Mouse (Mus musculus) CH12.LX (cell line): ENCODE data around the gene Zfp81. TPM values are rescaled to one million over a fixed set of nuclear protein-coding genes. Genes with fewer than 3 reads are reported as not detected.
"Not testable (repeated sequence)": the region's sequence is repeated elsewhere in the genome, so short reads cannot be mapped to it uniquely, and the experiment has no call there.

Experiments used
- DNase-seq: peaks from one replicate; pipeline ENCODE4 v3.0.0-alpha.2; 2013; ENCODE audit errors: extremely low read depth
- H3K27ac ChIP-seq: 2 replicates; pipeline ENCODE4 v1.5.1; 2012; ENCODE audit warnings: low read depth, mild to moderate bottlenecking, control low read depth, moderate library complexity; ENCODE audit not compliant: insufficient read depth
- H3K27me3 ChIP-seq: replicated peaks from 2 replicates; pipeline ENCODE3; 2012; ENCODE audit warnings: inconsistent platforms
- H3K36me3 ChIP-seq, 2 experiments: replicated peaks in 1 of 2; 2 replicates each; pipeline versions ENCODE3 to v1.6.1; 2012; ENCODE audit warnings: inconsistent platforms in 1 of 2, low read length in 1 of 2, mild to moderate bottlenecking in 1 of 2, mixed read lengths in 1 of 2, moderate library complexity in 1 of 2; ENCODE audit not compliant: control insufficient read depth in 1 of 2, insufficient read depth in 1 of 2
- H3K4me1 ChIP-seq, 2 experiments: 2 replicates each; pipeline ENCODE4 v1.6.1; 2012; ENCODE audit warnings: inconsistent platforms in 1 of 2, moderate library complexity in 1 of 2; ENCODE audit not compliant: insufficient read depth in 2 of 2, control insufficient read depth in 1 of 2
- H3K4me2 ChIP-seq: 2 replicates; pipeline ENCODE4 v1.6.1; 2012; ENCODE audit warnings: low read depth, mild to moderate bottlenecking, control low read depth; ENCODE audit not compliant: poor library complexity, insufficient read depth, severe bottlenecking
- H3K4me3 ChIP-seq, 3 experiments: fragments of 150-350 bp in 1 of 3; sonication (generic) in 1 of 3; replicated peaks in 1 of 3; 2 replicates each; pipeline versions ENCODE3 to v1.5.1; 2011 to 2012; ENCODE audit warnings: low read depth in 2 of 3, low read length in 2 of 3, mild to moderate bottlenecking in 2 of 3, moderate library complexity in 2 of 3, control low read depth in 1 of 3, improper control_type of control experiment in 1 of 3, inconsistent platforms in 1 of 3, mixed read lengths in 1 of 3; ENCODE audit not compliant: poor library complexity in 1 of 3
- H3K79me2 ChIP-seq: replicated peaks from 2 replicates; pipeline ENCODE4 v1.6.1; 2012; ENCODE audit warnings: mild to moderate bottlenecking, moderate library complexity; ENCODE audit not compliant: control insufficient read depth, poor library complexity, insufficient read depth, severe bottlenecking; ENCODE audit errors: extremely low read depth
- H3K9ac ChIP-seq: 2 replicates; pipeline ENCODE4 v1.6.1; 2012; ENCODE audit warnings: low read depth, mild to moderate bottlenecking, control low read depth, moderate library complexity; ENCODE audit not compliant: insufficient read depth
- H3K9me3 ChIP-seq: replicated peaks from 2 replicates; pipeline ENCODE3; 2012; ENCODE audit warnings: low read length, inconsistent platforms, mixed read lengths
- BHLHE40 ChIP-seq: IDR thresholded peaks from 2 replicates; pipeline ENCODE4 v1.6.1; 2011; ENCODE audit warnings: mild to moderate bottlenecking, low read depth, low read length, improper control_type of control experiment
- CHD1 ChIP-seq: IDR thresholded peaks from 2 replicates; pipeline ENCODE4 v1.6.1; 2012; ENCODE audit warnings: low read depth, low read length, improper control_type of control experiment, inconsistent platforms
- CHD2 ChIP-seq: IDR thresholded peaks from 2 replicates; pipeline ENCODE4 v1.6.1; 2011; ENCODE audit warnings: low read length, improper control_type of control experiment
- CTCF ChIP-seq, 2 experiments: IDR thresholded peaks in 1 of 2; conservative IDR thresholded peaks in 1 of 2; 2 replicates each; pipeline ENCODE4 v1.5.1; 2011 to 2012; ENCODE audit warnings: low read depth in 2 of 2, low read length in 2 of 2, improper control_type of control experiment in 1 of 2, inconsistent platforms in 1 of 2, mild to moderate bottlenecking in 1 of 2, moderate library complexity in 1 of 2
- E2F4 ChIP-seq: IDR thresholded peaks from 2 replicates; pipeline ENCODE4 v1.6.1; 2011; ENCODE audit warnings: low read depth, low read length, improper control_type of control experiment; ENCODE audit not compliant: insufficient replicate concordance
- ELF1 ChIP-seq: IDR thresholded peaks from 2 replicates; pipeline ENCODE4 v1.6.1; 2014; ENCODE audit warnings: low read depth, mild to moderate bottlenecking, inconsistent platforms, low read length, improper control_type of control experiment
- EP300 ChIP-seq: IDR thresholded peaks from 2 replicates; pipeline ENCODE4 v1.6.1; 2011; ENCODE audit warnings: low read length, improper control_type of control experiment
- ETS1 ChIP-seq: conservative IDR thresholded peaks from 2 replicates; pipeline ENCODE4 v1.6.1; 2012; ENCODE audit warnings: low read depth, mild to moderate bottlenecking, inconsistent platforms, low read length, improper control_type of control experiment, moderate library complexity
- HCFC1 ChIP-seq: IDR thresholded peaks from 2 replicates; pipeline ENCODE4 v1.6.1; 2012; ENCODE audit warnings: low read depth, mild to moderate bottlenecking, inconsistent platforms, low read length, improper control_type of control experiment
- IRF4 ChIP-seq: IDR thresholded peaks from 2 replicates; pipeline ENCODE4 v1.6.1; 2014; ENCODE audit warnings: low read depth, mild to moderate bottlenecking, inconsistent platforms, low read length, improper control_type of control experiment
- JUN ChIP-seq: IDR thresholded peaks from 2 replicates; pipeline ENCODE4 v1.6.1; 2011; ENCODE audit warnings: low read depth, mild to moderate bottlenecking, low read length, improper control_type of control experiment, moderate library complexity; ENCODE audit not compliant: insufficient read depth
- JUND ChIP-seq: conservative IDR thresholded peaks from 2 replicates; pipeline ENCODE4 v1.6.1; 2011; ENCODE audit warnings: low read depth, low read length, improper control_type of control experiment
- MAFK ChIP-seq: IDR thresholded peaks from 2 replicates; pipeline ENCODE4 v1.6.1; 2011; ENCODE audit warnings: low read length, improper control_type of control experiment; ENCODE audit not compliant: insufficient replicate concordance
- MAX ChIP-seq: IDR thresholded peaks from 2 replicates; pipeline ENCODE4 v1.6.1; 2011; ENCODE audit warnings: low read length, improper control_type of control experiment
- MAZ ChIP-seq: IDR thresholded peaks from 2 replicates; pipeline ENCODE4 v1.6.1; 2012; ENCODE audit warnings: low read depth, mild to moderate bottlenecking, inconsistent platforms, low read length, improper control_type of control experiment, moderate library complexity
- NELFE ChIP-seq: IDR thresholded peaks from 2 replicates; pipeline ENCODE4 v1.6.1; 2011; ENCODE audit warnings: low read depth, low read length, improper control_type of control experiment
- POLR2A ChIP-seq: IDR thresholded peaks from 2 replicates; pipeline ENCODE4 v1.6.1; 2011; ENCODE audit warnings: low read depth, mild to moderate bottlenecking, improper control_type of control experiment, low read length
- POLR2AphosphoS2 ChIP-seq: IDR thresholded peaks from 2 replicates; pipeline ENCODE4 v1.6.1; 2011; ENCODE audit warnings: low read depth, low read length, improper control_type of control experiment
- RCOR1 ChIP-seq: conservative IDR thresholded peaks from 2 replicates; pipeline ENCODE4 v1.6.1; 2012; ENCODE audit warnings: low read depth, mild to moderate bottlenecking, inconsistent platforms, low read length, improper control_type of control experiment
- SIN3A ChIP-seq: IDR thresholded peaks from 2 replicates; pipeline ENCODE4 v1.6.1; 2012; ENCODE audit warnings: low read length, improper control_type of control experiment, inconsistent platforms
- SMC3 ChIP-seq: IDR thresholded peaks from 2 replicates; pipeline ENCODE4 v1.6.1; 2011; ENCODE audit warnings: low read depth, low read length, improper control_type of control experiment
- UBTF ChIP-seq: IDR thresholded peaks from 2 replicates; pipeline ENCODE4 v1.6.1; 2012; ENCODE audit warnings: low read depth, mild to moderate bottlenecking, inconsistent platforms, low read length, improper control_type of control experiment, moderate library complexity
- USF1 ChIP-seq: IDR thresholded peaks from 2 replicates; pipeline ENCODE4 v1.6.1; 2014; ENCODE audit warnings: low read depth, mild to moderate bottlenecking, inconsistent platforms, low read length, improper control_type of control experiment
- ZC3H11A ChIP-seq: IDR thresholded peaks from 2 replicates; pipeline ENCODE4 v1.6.1; 2012; ENCODE audit warnings: low read depth, mild to moderate bottlenecking, inconsistent platforms, low read length, improper control_type of control experiment
- ZNF384 ChIP-seq: IDR thresholded peaks from 2 replicates; pipeline ENCODE4 v1.6.1; 2012; ENCODE audit warnings: low read depth, low read length, improper control_type of control experiment, inconsistent platforms
- dilution Hi-C: fragments of 300-500 bp; cut with MboI; formaldehyde crosslinking; loops from 2 replicates; pipeline ENCODE4 v1.14.3; 2020; ENCODE audit warnings: low sequenced_read_pairs; ENCODE audit not compliant: extremely low pct_unique_long_range_greater_than_20kb, extremely low pct_ligation_motif_present
- in situ Hi-C: fragments of 300-500 bp; cut with MboI; formaldehyde crosslinking; loops from 3 replicates; pipeline ENCODE4 v1.14.3; 2019; ENCODE audit warnings: low sequenced_read_pairs, low pct_ligation_motif_present, low pct_unique_long_range_greater_than_20kb, mixed read lengths
- polyA plus RNA-seq: library from polyadenylated mRNA; unstranded; fragments of >175 nt; gene quantifications from 2 replicates; pipeline ENCODE4 v1.2.1, GENCODE M21; 2012; ENCODE audit warnings: low read depth; ENCODE audit not compliant: insufficient read length
- total RNA-seq, 2 experiments: library from RNA; depleted of rRNA; stranded (reverse); fragments of 300-350 nt in 1 of 2; fragments of >200 nt in 1 of 2; gene quantifications; 2 replicates each; pipeline ENCODE4 v1.2.3; 2012 to 2014

The Zfp81 gene
- total and polyA plus RNA-seq, 3 experiments: 4.6 to 15.9 (median 9.5) TPM

- Histone ChIP-seq H3K9ac (no peak overlapping the region), H3K9me3 (no peaks in the 10 kb centered on the region), H3K27me3 (no peaks in the 10 kb centered on the region), H3K4me1 (no peaks in the 10 kb centered on the region), H3K27ac (no peak overlapping the region), H3K36me3 (peaks cover 0 to 5% of the 10 kb centered on the region in 2 experiments), H3K4me3 (no peak overlapping the region), H3K4me2 (no peak overlapping the region), H3K79me2 (no peaks in the 10 kb centered on the region)
- DNase-seq: no peak
- dilution Hi-C loops: no loop called here
- in situ Hi-C loops: no loop called here
- TF ChIP-seq EP300 (no peak), USF1 (no peak), MAX (no peak), CHD1 (no peak), ETS1 (no peak), CHD2 (no peak)
Measured at GRCm38 (mm10) chr17:33372795-33373194, 14.1 kb upstream of the Zfp81 start.

- Histone ChIP-seq H3K4me1 (peaks cover 0 to 7% of the 10 kb centered on the region in 2 experiments; a peak in 2 of 4 replicates), H3K27me3 (no peaks in the 10 kb centered on the region), H3K27ac (no peak overlapping the region), H3K36me3 (peaks cover 0 to 3% of the 10 kb centered on the region in 2 experiments), H3K4me3 (no peak overlapping the region), H3K79me2 (peaks cover 33% of the 10 kb centered on the region), H3K4me2 (no peak overlapping the region), H3K9ac (no peak overlapping the region), H3K9me3 (peaks cover 2% of the 10 kb centered on the region)
- no peak for TF ChIP-seq ELF1
- TF ChIP-seq ZC3H11A: no peak
- TF ChIP-seq ZNF384: no peak
- no peak for TF ChIP-seq SMC3
- no peak for TF ChIP-seq E2F4
- no peak for TF ChIP-seq SIN3A
- TF ChIP-seq JUN: no peak
- TF ChIP-seq BHLHE40: no peak
- TF ChIP-seq UBTF: no peak
- no peak for TF ChIP-seq NELFE
- no peak for TF ChIP-seq HCFC1
- no peak for TF ChIP-seq ETS1
- no peak for TF ChIP-seq RCOR1
- TF ChIP-seq JUND: no peak
- no peak for TF ChIP-seq POLR2A
- TF ChIP-seq MAZ: no peak
- no peak for TF ChIP-seq MAFK
- no peak for TF ChIP-seq IRF4
- TF ChIP-seq POLR2AphosphoS2: no peak
- TF ChIP-seq CTCF (conservative IDR thresholded peaks at IDR 0.05 in 1 of 2, IDR thresholded peaks at IDR 0.05 in 1 of 2; ENCODE audit: low read depth in 2 of 2, low read length in 2 of 2): no peak
- dilution Hi-C loops (no loop called here), in situ Hi-C loops (no loop called here)
- DNase-seq: no peak
Measured at GRCm38 (mm10) chr17:33352981-33353380, 5.7 kb downstream of the Zfp81 start.

- dilution Hi-C loops, in situ Hi-C loops, H3K9me3 ChIP-seq, DNase-seq, H3K4me1 ChIP-seq, H3K27ac ChIP-seq, H3K4me3 ChIP-seq, H3K4me2 ChIP-seq, H3K79me2 ChIP-seq, H3K9ac ChIP-seq, H3K36me3 ChIP-seq, H3K27me3 ChIP-seq: not testable (repeated sequence)
Measured at GRCm38 (mm10) chr17:33289876-33290149, 68.9 kb downstream of the Zfp81 start.
